Mouse (Mus musculus) MEL (cell line): ENCODE data around the gene Ehbp1l1.

ENCODE experiments used
- CHD1 ChIP-seq: IDR thresholded peaks from 2 replicates; pipeline ENCODE4 v1.6.1; 2012; ENCODE audit warnings: low read depth, mild to moderate bottlenecking, inconsistent platforms, low read length, improper control_type of control experiment
- CHD2 ChIP-seq: IDR thresholded peaks from 2 replicates; pipeline ENCODE4 v1.6.1; 2011; ENCODE audit warnings: low read length, improper control_type of control experiment
- CTCF ChIP-seq, 3 experiments: IDR thresholded peaks in 2 of 3; conservative IDR thresholded peaks in 1 of 3; 2 replicates each; pipeline ENCODE4 v1.5.1; 2011 to 2012; ENCODE audit warnings: low read length in 3 of 3, low read depth in 2 of 3, mild to moderate bottlenecking in 2 of 3, improper control_type of control experiment in 1 of 3, inconsistent platforms in 1 of 3, mixed read lengths in 1 of 3, moderate library complexity in 1 of 3; ENCODE audit not compliant: control insufficient read depth in 1 of 3, insufficient read depth in 1 of 3, poor library complexity in 1 of 3, severe bottlenecking in 1 of 3
- EP300 ChIP-seq, 2 experiments: IDR thresholded peaks; 2 replicates each; pipeline ENCODE4 v1.6.1; 2011; ENCODE audit warnings: improper control_type of control experiment in 2 of 2, low read length in 2 of 2, low read depth in 1 of 2, mild to moderate bottlenecking in 1 of 2
- GATA1 ChIP-seq: IDR thresholded peaks from 2 replicates; pipeline ENCODE4 v1.6.1; 2011; ENCODE audit warnings: low read depth, low read length, improper control_type of control experiment
- MYB ChIP-seq: IDR thresholded peaks from 2 replicates; pipeline ENCODE4 v1.6.1; 2011; ENCODE audit warnings: mild to moderate bottlenecking, low read depth, low read length, improper control_type of control experiment
- POLR2A ChIP-seq, 2 experiments: IDR thresholded peaks; 2 replicates each; pipeline ENCODE4 v1.6.1; 2011 to 2012; ENCODE audit warnings: low read length in 2 of 2, mild to moderate bottlenecking in 2 of 2, control low read depth in 1 of 2, improper control_type of control experiment in 1 of 2, low read depth in 1 of 2, moderate library complexity in 1 of 2; ENCODE audit not compliant: control insufficient read depth in 1 of 2, insufficient read depth in 1 of 2, poor library complexity in 1 of 2
- SIN3A ChIP-seq: IDR thresholded peaks from 2 replicates; pipeline ENCODE4 v1.6.1; 2012; ENCODE audit warnings: low read length, improper control_type of control experiment, inconsistent platforms
- SMC3 ChIP-seq: IDR thresholded peaks from 2 replicates; pipeline ENCODE4 v1.6.1; 2011; ENCODE audit warnings: low read depth, low read length, improper control_type of control experiment
- TAL1 ChIP-seq: IDR thresholded peaks from 2 replicates; pipeline ENCODE4 v1.6.1; 2012; ENCODE audit warnings: mild to moderate bottlenecking, inconsistent platforms, low read length, moderate library complexity, mixed read lengths
- TCF12 ChIP-seq: IDR thresholded peaks from 2 replicates; pipeline ENCODE4 v1.6.1; 2014; ENCODE audit warnings: low read depth, mild to moderate bottlenecking, inconsistent platforms, low read length, improper control_type of control experiment, moderate library complexity
- USF1 ChIP-seq: IDR thresholded peaks from 2 replicates; pipeline ENCODE4 v1.6.1; 2014; ENCODE audit warnings: low read depth, mild to moderate bottlenecking, inconsistent platforms, low read length, improper control_type of control experiment, moderate library complexity
- USF2 ChIP-seq, 2 experiments: IDR thresholded peaks; 2 replicates each; pipeline ENCODE4 v1.6.1; 2011 to 2012; ENCODE audit warnings: improper control_type of control experiment in 2 of 2, low read length in 2 of 2, borderline replicate concordance in 1 of 2, inconsistent platforms in 1 of 2, low read depth in 1 of 2, mild to moderate bottlenecking in 1 of 2; ENCODE audit not compliant: insufficient read depth in 1 of 2
- ZMIZ1 ChIP-seq: IDR thresholded peaks from 2 replicates; pipeline ENCODE4 v1.6.1; 2012; ENCODE audit warnings: low read depth, mild to moderate bottlenecking, inconsistent platforms, low read length, improper control_type of control experiment, moderate library complexity

- no peak for TF ChIP-seq CHD2
- no peak for TF ChIP-seq TCF12
- no peak for TF ChIP-seq USF1
- TF ChIP-seq POLR2A (IDR thresholded peaks at IDR 0.05; ENCODE audit: control insufficient read depth in 1 of 2, insufficient read depth in 1 of 2, low read depth in 1 of 2, low read length in 2 of 2, poor library complexity in 1 of 2): no peak
- TF ChIP-seq CTCF (IDR thresholded peaks at IDR 0.05 in 2 of 3, conservative IDR thresholded peaks at IDR 0.05 in 1 of 3; ENCODE audit: control insufficient read depth in 1 of 3, insufficient read depth in 1 of 3, low read depth in 2 of 3, low read length in 3 of 3, poor library complexity in 1 of 3, severe bottlenecking in 1 of 3): no peak
- TF ChIP-seq TAL1: no peak
- no peak for TF ChIP-seq MYB
- TF ChIP-seq ZMIZ1: no peak
- TF ChIP-seq GATA1: no peak
- no peak for TF ChIP-seq EP300 (IDR thresholded peaks at IDR 0.05; ENCODE audit: low read depth in 1 of 2, low read length in 2 of 2)
- TF ChIP-seq CHD1: no peak
- TF ChIP-seq SMC3: no peak
- TF ChIP-seq USF2 (IDR thresholded peaks at IDR 0.05; ENCODE audit: borderline replicate concordance in 1 of 2, insufficient read depth in 1 of 2, low read depth in 1 of 2, low read length in 2 of 2): no peak
- peak; percentile 70 for TF ChIP-seq SIN3A
Observed at GRCm38 (mm10) chr19:5713730-5714129, 12.4 kb downstream of the Ehbp1l1 start.
